Comparison of ENCODE assay signal across 13 mouse cellular contexts in the genomic region with DNA sequence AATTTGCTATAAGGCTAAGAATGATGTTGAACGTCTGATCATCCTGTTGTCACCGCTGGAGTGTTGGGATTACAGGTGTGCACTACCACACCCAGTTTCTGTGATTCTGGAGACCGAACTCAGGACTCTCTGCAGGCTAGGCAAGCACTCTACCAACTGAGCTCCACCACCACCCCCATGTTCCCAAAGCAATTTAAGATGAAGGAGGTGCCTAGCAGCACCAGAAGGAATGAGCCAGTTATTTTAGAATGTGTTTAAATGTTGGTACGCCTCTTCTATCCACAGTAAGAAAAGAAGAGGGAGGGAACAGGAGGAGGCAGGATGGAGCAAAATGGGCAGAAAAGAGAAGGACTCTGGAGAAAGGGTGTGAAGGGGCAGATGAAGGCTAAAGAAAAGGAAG.
A peak's percentile ranks its signal among the peaks of the same experiment; 100 is the strongest.
DNase-seq lines count a peak whose midpoint lies in the region; TF ChIP-seq lines count a peak whose summit lies in the region.
"Had no signal": no experiment of that assay in that cellular context is flagged by ENCODE, and none has a peak within 500 bp of the region (broad histone marks: within the 10 kb centered on the region; RNA-seq: fewer than 3 reads in every experiment).

No protein-coding gene starts in this region.

- peak; percentile 57 for DNase-seq in layer of hippocampus, adult 9-11 months
- no peak for DNase-seq in layer of hippocampus, adult 11-12 months (ENCODE audit: low spot score)
- peak; percentile 81 for DNase-seq in right cerebral cortex, adult 18-20 months
- DNase-seq in right cerebral cortex, postnatal 25 days = no peak
- no peak for DNase-seq in spleen, postnatal 14 days (ENCODE audit: low spot score in 2 of 2)

- TF ChIP-seq POLR2A in cortical plate, adult 2 months (IDR thresholded peaks at IDR 0.05; ENCODE audit: extremely low read depth, insufficient read depth, low read length) = peak; percentile 75
- no peak for TF ChIP-seq POLR2A in olfactory bulb, adult 2 months (IDR thresholded peaks at IDR 0.05; ENCODE audit: insufficient read depth, low read depth, low read length)

- H3K4me1 ChIP-seq in cortical plate, adult 2 months (ENCODE audit: control insufficient read depth, insufficient read depth, low read length) = peaks cover 22% of the 10 kb centered on the region
- H3K4me1 ChIP-seq in olfactory bulb, adult 2 months (ENCODE audit: control insufficient read depth, insufficient read depth, low read length) = peaks cover 37% of the 10 kb centered on the region
- H3K4me1 ChIP-seq: embryonic facial prominence, embryonic 15.5 days; hindbrain, embryonic 15.5 days had no signal

- WGBS in olfactory bulb, adult 2 months = 54% methylated on average over 4 of the region's 4 CpGs

- peak overlapping the region; percentile 85 for H3K27ac ChIP-seq in cortical plate, adult 2 months (ENCODE audit: insufficient read depth, low read length)
- peak overlapping the region; percentile 40 for H3K27ac ChIP-seq in olfactory bulb, adult 2 months (ENCODE audit: insufficient read depth, low read depth, low read length)
- H3K27ac ChIP-seq: embryonic facial prominence, embryonic 15.5 days; forebrain, embryonic 10.5 days; hindbrain, embryonic 10.5 days; hindbrain, embryonic 15.5 days had no signal

- no peak for TF ChIP-seq CTCF in cortical plate, adult 2 months (IDR thresholded peaks at IDR 0.05; ENCODE audit: extremely low read depth, insufficient read depth, low read length)
- no peak for TF ChIP-seq CTCF in olfactory bulb, adult 2 months (IDR thresholded peaks at IDR 0.05; ENCODE audit: insufficient read depth, low read depth, low read length)

- H3K4me3 ChIP-seq in cortical plate, adult 2 months (ENCODE audit: insufficient read depth, low read length) = no peak overlapping the region
- H3K4me3 ChIP-seq in olfactory bulb, adult 2 months (ENCODE audit: insufficient read depth, low read depth, low read length) = no peak overlapping the region
- H3K4me3 ChIP-seq: embryonic facial prominence, embryonic 15.5 days; erythroblast, embryonic 14.5 days; forebrain, embryonic 10.5 days; heart, embryonic 12.5 days; hindbrain, embryonic 10.5 days; hindbrain, embryonic 15.5 days had no signal

Comparison
In these comparisons a context has a peak if more than half of its experiments do, and no peak if none do; other contexts are left out.
1. DNase-seq: peak in layer of hippocampus, adult 9-11 months (single experiment) and right cerebral cortex, adult 18-20 months (single experiment); none in layer of hippocampus, adult 11-12 months (single experiment), right cerebral cortex, postnatal 25 days (single experiment) and spleen, postnatal 14 days (0 of 2).